Mouse (Mus musculus): Measurements from ENCODE around the gene Edrf1. TPM values are rescaled to one million over a fixed set of nuclear protein-coding genes. Genes with fewer than 3 reads are reported as not detected.
"Not testable (repeated sequence)": the region's sequence is repeated elsewhere in the genome, so short reads cannot be mapped to it uniquely, and the experiment has no call there.

Edrf1 gene
- total RNA-seq, 2 experiments from 2014 or later = 16.8 to 21.0 TPM

DNA sequence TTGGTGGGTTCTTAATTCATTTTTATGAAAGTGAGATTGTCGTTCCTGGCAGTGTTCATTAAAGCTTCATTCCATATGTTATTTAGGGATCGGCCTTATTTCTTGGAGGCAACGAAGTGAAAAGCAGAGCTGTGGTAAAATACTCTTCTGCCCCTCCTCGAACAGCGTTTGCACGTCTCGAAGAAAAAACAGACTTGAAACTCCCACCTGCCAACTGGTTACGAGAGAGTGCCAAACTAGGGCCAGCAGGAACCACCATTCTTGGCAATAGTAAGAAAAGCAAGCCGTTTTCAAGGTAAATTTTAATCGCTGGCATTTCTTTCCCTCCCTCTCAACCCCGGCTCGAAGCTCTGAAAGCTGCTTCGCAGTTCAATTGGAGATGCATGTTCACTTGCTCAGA, 1.5 kb downstream of the Edrf1 start:
- no peak for DNase-seq (ENCODE audit: low spot score in 2 of 2)

GRCm38 (mm10) chr7:133645716-133646115, 8.4 kb downstream of the Edrf1 start:
- DNase-seq (ENCODE audit: low spot score in 2 of 2) = no peak

GRCm38 (mm10) chr7:133662467-133662866, 25.1 kb downstream of the Edrf1 start:
- DNase-seq (ENCODE audit: low spot score in 2 of 2) = no peak

DNA sequence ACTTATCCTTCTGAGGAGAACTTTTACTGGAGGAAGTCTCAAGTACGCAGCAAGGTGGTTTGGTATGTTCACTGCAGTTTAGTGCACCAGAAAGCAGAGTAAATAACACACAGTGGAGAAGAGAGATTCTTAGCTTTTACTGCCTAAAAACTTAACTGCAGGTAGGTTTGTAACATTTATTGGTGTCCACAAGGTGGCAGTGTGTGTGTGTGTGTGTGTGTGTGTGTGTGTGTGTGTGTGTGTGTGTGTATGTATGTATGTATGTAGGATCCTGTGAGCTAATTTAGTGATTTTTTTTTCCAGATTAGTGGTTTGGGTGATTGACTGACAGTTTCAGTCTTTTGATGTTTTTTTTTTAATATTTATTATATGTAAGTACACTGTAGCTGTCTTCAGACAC, 31.7 kb downstream of the Edrf1 start:
- DNase-seq (ENCODE audit: low spot score in 2 of 2) = no peak

DNA sequence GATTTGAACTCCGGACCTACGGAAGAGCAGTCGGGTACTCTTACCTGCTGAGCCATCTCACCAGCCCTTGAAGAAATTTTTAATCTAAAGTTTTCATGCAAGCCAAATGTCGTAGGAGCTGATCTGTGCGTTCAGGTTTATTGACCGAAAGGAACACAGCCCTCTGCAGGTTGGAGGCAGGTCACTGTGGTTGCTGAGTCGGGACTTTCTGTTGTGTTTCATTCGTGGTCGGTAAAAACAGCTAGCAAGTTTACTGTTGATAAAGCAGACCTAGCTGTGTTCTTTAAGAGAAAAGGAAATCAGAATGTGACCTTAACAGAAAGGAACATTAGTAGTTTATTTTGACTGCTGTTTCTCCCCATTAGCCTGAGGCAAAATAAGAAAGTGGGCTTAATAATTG, 32.6 kb downstream of the Edrf1 start:
- DNase-seq (ENCODE audit: low spot score in 2 of 2) = no peak

DNA sequence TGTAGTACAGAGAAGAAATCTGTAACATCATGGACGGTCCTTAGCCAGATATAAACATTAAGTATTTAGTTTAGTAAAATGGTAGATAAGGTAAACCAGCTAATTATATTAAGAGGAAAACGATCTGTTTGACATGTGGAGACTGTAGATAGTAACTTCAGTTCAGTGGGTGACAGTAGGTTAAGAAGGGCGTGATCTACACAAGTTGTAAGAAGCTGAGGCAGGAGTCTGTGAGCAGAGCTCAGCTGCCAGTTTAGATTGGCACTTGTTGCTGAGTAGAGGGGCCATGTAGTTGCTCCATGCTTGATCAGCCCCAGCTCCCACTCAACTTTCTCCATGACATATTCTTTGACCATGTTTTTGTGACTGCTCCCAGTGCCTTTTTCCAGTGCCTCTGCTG, 33.5 kb downstream of the Edrf1 start:
- no peak for DNase-seq (ENCODE audit: low spot score in 2 of 2)

DNA sequence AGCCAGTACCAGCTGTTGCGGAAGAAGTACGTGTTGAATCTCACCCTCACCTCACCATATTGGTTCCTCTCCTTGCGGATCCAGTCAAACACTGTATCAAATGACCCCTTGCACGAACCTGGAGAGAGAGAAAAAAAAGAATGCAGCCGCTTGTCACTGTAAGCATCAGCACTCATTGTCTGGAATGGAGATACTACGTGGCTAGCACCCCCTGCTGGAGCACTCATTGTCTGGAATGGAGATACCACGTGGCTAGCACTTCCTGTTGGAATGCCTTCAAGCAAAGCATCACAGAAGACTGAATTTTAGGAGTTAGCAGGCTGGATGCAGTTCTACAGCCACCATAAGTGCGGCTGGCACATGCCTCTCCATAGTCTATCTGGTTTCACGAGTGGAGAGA, 38.7 kb downstream of the Edrf1 start:
- no peak for DNase-seq (ENCODE audit: low spot score in 2 of 2)

GRCm38 (mm10) chr7:133678716-133679115, 41.4 kb downstream of the Edrf1 start:
- no peak for DNase-seq (ENCODE audit: low spot score in 2 of 2)

- no peak for DNase-seq (ENCODE audit: low spot score in 2 of 2)
Observed at GRCm38 (mm10) chr7:133679439-133679838, 42.1 kb downstream of the Edrf1 start.

GRCm38 (mm10) chr7:133679961-133680360, 42.6 kb downstream of the Edrf1 start, which contains the start of gene Mmp21:
Gene Mmp21, minus strand, starts transcription at chr7:133680061.
- DNase-seq (ENCODE audit: low spot score in 2 of 2) = no peak

DNA sequence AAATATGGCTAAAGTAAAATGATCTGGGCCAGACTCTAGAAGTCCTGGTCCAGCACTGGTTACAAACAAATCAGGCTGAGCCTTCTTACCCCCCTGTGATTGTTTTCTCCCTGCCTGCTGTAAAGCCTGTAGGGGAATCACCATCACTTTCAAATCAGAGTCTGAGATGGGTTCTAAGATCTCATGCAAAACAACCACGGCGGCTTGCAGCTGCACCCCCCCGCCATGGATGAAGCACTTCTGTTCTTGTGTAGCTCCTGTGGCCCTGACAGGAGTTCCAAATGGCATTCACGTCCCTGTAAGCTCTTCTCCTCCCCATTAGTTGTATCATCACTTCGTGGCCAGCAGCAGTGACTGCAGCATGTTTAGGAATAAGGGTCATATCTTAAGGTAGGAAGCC, 46.3 kb downstream of the Edrf1 start:
- DNase-seq (ENCODE audit: low spot score in 2 of 2) = no peak

GRCm38 (mm10) chr7:133684110-133684509, 46.8 kb downstream of the Edrf1 start:
- no peak for DNase-seq (ENCODE audit: low spot score in 2 of 2)

GRCm38 (mm10) chr7:133684701-133685100, 47.4 kb downstream of the Edrf1 start:
- DNase-seq (ENCODE audit: low spot score in 2 of 2) = no peak

DNA sequence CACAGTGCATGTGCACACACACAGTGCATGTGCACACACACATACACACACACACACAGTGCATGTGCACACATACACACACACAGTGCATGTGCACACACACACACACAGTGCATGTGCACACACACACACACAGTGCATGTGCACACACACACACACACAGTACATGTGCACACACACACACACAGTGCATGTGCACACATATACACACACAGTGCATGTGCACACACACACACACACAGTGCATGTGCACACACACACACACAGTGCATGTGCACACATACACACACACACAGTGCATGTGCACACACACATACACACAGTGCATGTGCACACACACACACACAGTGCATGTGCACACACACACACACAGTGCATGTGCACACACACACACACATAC, 48.3 kb downstream of the Edrf1 start:
- DNase-seq (ENCODE audit: low spot score in 2 of 2) = not testable (repeated sequence)

GRCm38 (mm10) chr7:133698021-133698709, 60.8 kb downstream of the Edrf1 start:
- DNase-seq (ENCODE audit: low spot score in 2 of 2) = no peak

- DNase-seq (ENCODE audit: low spot score in 2 of 2) = no peak
Observed at GRCm38 (mm10) chr7:133699885-133700284, 62.5 kb downstream of the Edrf1 start.

GRCm38 (mm10) chr7:133701366-133701765, 64.0 kb downstream of the Edrf1 start:
- no peak for DNase-seq (ENCODE audit: low spot score in 2 of 2)

- no peak for DNase-seq (ENCODE audit: low spot score in 2 of 2)
Observed at GRCm38 (mm10) chr7:133702333-133702732, 65.0 kb downstream of the Edrf1 start.

- no peak for DNase-seq (ENCODE audit: low spot score in 2 of 2)
Observed at GRCm38 (mm10) chr7:133703906-133704305, 66.6 kb downstream of the Edrf1 start.

DNA sequence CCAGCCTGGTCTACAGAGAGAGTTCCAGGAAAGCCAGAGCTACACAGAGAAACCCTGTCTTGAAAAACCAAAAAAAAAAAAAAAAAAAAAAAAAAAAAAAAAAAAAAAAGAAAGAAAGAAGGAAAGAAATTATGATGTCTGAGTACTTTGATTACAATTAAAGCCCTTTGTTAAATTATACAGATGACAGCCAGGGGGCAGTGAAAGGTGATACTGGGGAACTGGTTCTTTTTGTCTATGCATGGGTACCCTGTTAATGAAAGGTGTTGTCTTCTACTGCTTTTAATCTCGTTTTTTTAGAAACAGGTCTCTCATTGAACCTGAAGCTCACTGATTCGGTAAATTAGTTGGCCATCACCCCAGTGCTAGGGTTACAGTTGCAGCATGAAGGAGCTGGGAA, 70.0 kb downstream of the Edrf1 start:
- no peak for DNase-seq (ENCODE audit: low spot score in 2 of 2)

GRCm38 (mm10) chr7:133715387-133715786, 78.0 kb downstream of the Edrf1 start:
- DNase-seq (ENCODE audit: low spot score in 2 of 2) = no peak

GRCm38 (mm10) chr7:133718580-133718979, 81.2 kb downstream of the Edrf1 start:
- DNase-seq (ENCODE audit: low spot score in 2 of 2) = no peak

DNA sequence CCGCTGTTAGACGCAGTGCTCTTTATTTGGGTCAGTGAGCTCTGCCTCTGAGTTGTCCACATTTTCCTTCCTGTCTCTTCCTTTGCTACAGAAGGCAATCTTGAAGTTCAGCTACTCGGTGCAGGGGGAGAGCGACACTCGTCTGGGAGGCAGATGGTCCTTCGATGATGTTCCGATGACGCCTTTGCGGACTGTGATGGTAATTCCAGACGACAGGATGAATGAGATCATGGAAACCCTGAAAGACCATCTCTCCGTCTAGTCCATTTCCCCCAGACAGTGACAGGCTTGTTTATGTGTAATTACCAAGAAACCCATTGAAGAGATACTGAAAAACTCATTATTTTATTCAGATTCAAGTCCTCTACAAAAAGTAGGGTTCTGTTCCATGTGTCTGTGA, 83.3 kb downstream of the Edrf1 start:
- no peak for DNase-seq (ENCODE audit: low spot score in 2 of 2)

All from adrenal gland, adult 18-20 months (tissue).